Mouse (Mus musculus) spleen, adult 10 weeks (tissue): ENCODE data around the gene Wdr60. TPM values are rescaled to one million over a fixed set of nuclear protein-coding genes. Genes with fewer than 3 reads are reported as not detected.

ENCODE experiments used
- polyA plus RNA-seq: library from polyadenylated mRNA; stranded (reverse); fragments of 350-450 nt; fragmentation: Illumina TruSeq; extraction: RNeasy Lipid Tissue Mini Kit (QIAGEN cat#74804); gene quantifications from one replicate; pipeline ENCODE4 v1.2.3, GENCODE M21; 2015; ENCODE audit warnings: low replicate concordance; ENCODE audit not compliant: insufficient read depth

Gene Wdr60
- polyA plus RNA-seq, result 3.7 TPM

DNA sequence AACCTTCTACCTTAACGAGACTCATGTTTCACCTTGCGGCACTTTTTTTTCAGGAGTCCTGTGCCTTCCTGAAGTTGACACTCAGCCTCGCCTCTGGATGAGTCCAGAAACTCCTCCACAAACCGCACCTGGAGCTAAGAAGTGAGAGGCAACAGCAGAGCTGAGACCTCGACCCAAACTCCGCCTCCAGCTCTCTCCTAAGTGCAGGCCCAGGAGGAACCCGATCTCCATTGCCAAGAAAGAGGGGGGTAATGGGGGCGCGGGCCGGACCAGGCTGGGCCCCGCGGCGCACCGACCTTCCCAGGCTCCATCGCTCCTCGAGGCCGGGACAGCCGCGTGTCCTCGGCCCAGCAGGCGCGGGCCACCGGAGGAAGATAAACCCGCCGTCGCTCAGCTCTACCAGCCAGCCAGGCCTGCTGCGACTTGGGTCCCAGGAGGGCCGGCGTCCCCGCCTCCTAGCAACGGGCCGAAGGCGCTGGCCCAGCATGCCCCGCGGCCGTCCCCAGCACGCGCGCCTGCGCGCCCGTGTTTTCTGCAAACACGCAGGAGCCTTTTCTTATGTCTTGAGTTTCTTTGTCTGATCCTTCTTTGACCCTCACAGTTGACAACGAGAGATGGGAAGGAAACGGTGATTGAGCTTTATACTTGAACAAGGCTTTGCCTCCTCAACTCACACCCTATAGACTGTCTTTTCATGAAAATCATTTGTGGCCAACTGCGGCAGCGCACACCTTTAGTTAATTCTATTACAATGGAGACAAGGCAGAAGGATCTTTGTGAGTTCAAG is at the start of gene Wdr60:
Gene Wdr60, minus strand, starts transcription at position 468 of the 787 bp plus-strand sequence.

DNA sequence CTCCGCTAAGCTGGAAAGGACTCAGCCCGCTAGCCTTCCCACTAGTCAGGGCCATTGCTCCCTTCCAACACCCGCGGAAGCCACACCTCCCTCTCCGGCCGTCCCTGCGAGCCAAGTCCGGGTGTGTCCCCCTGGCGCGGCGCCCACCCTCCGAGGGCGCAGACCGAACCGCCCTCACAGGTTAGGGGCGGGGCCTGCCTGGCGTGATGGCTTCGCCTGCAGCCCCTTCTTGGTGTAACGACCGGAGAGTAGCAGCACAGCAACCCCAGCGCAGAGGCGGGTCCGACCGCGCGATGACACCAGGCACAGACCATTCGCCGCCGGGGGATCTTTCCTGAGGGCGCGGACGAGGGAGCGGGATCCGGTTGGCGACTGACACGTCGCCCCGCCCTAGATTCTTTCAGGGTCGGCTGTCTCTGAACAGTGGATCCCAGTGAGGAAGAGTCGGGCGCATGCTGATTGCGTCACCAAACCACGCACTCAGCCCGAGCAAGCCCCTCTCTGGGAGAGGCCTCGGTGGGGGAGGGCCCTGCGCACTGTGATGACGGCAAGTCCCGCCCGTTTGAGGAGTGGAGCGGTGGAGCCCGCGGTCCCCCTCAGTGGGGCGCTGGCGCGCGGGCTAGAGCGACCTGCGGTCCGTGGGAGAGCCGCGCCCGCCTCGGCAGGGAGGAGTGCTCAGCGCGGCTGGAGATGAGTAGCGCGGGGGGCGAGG is 18.0 kb upstream of the Wdr60 start, which contains the start of gene Esyt2:
Gene Esyt2, plus strand, starts transcription at position 544 of the 712 bp plus-strand sequence.

GRCm38 (mm10) chr12:116275086-116275485 is 12.3 kb upstream of the Wdr60 start, which contains the start of gene Gm11027:
Gm11027 (plus strand) TSS chr12:116275386.

Other genes with a start within 250 kb of the Wdr60 start
- 41.5 TPM for gene Zfp386, start 215.3 kb downstream of the Wdr60 start, polyA plus RNA-seq
- gene Vipr2, start 185.3 kb downstream of the Wdr60 start, polyA plus RNA-seq, result 0.36 TPM
- not detected for gene Gm11027, start 12.4 kb upstream of the Wdr60 start, polyA plus RNA-seq
- gene Esyt2, start 18.2 kb upstream of the Wdr60 start, polyA plus RNA-seq, result 85.3 TPM
- gene Ncapg2, start 142.4 kb upstream of the Wdr60 start, polyA plus RNA-seq, result 34.1 TPM
- not detected for gene Ptprn2, start 222.7 kb upstream of the Wdr60 start, polyA plus RNA-seq